Mouse (Mus musculus): ENCODE measurements around the gene P2rx4.
A peak's percentile ranks its signal among the peaks of the same experiment; 100 is the strongest.

The P2rx4 gene

GRCm38 (mm10) chr5:122704571-122704970, 2.8 kb upstream of the P2rx4 start:
- no peak for DNase-seq

- DNase-seq, result no peak
Observed at GRCm38 (mm10) chr5:122705174-122705573, 2.2 kb upstream of the P2rx4 start.

- DNase-seq, result no peak
Observed at GRCm38 (mm10) chr5:122706917-122707275, 448 bp upstream of the P2rx4 start.

GRCm38 (mm10) chr5:122708819-122709218, 1.5 kb downstream of the P2rx4 start:
- DNase-seq, result no peak

- no peak for DNase-seq
Observed at GRCm38 (mm10) chr5:122715723-122716122, 8.4 kb downstream of the P2rx4 start.

- no peak for DNase-seq
Observed at GRCm38 (mm10) chr5:122716793-122717192, 9.4 kb downstream of the P2rx4 start.

GRCm38 (mm10) chr5:122718400-122718799, 11.1 kb downstream of the P2rx4 start:
- DNase-seq, result no peak

GRCm38 (mm10) chr5:122719168-122719567, 11.8 kb downstream of the P2rx4 start:
- no peak for DNase-seq

- no peak for DNase-seq
Observed at GRCm38 (mm10) chr5:122725453-122725852, 18.1 kb downstream of the P2rx4 start.

GRCm38 (mm10) chr5:122726068-122726467, 18.7 kb downstream of the P2rx4 start:
- peak; percentile 65 for DNase-seq

- DNase-seq, result no peak
Observed at GRCm38 (mm10) chr5:122726595-122726994, 19.3 kb downstream of the P2rx4 start.

GRCm38 (mm10) chr5:122727096-122727495, 19.8 kb downstream of the P2rx4 start:
- DNase-seq, result no peak

GRCm38 (mm10) chr5:122730776-122731175, 23.4 kb downstream of the P2rx4 start:
- no peak for DNase-seq

- peak; percentile 47 for DNase-seq
Observed at GRCm38 (mm10) chr5:122731321-122731720, 24.0 kb downstream of the P2rx4 start.

GRCm38 (mm10) chr5:122731991-122732673, 24.8 kb downstream of the P2rx4 start:
- DNase-seq, result peak; percentile 73

- no peak for DNase-seq
Observed at GRCm38 (mm10) chr5:122733881-122734280, 26.5 kb downstream of the P2rx4 start.

GRCm38 (mm10) chr5:122735853-122736252, 28.5 kb downstream of the P2rx4 start:
- DNase-seq, result no peak

GRCm38 (mm10) chr5:122736761-122737160, 29.4 kb downstream of the P2rx4 start:
- DNase-seq, result no peak

GRCm38 (mm10) chr5:122743880-122744422, 36.6 kb downstream of the P2rx4 start:
- DNase-seq, result no peak

- no peak for DNase-seq
Observed at GRCm38 (mm10) chr5:122747950-122748349, 40.6 kb downstream of the P2rx4 start.

- no peak for DNase-seq
Observed at GRCm38 (mm10) chr5:122754477-122754876, 47.1 kb downstream of the P2rx4 start.

GRCm38 (mm10) chr5:122755620-122756019, 48.3 kb downstream of the P2rx4 start:
- no peak for DNase-seq

- DNase-seq, result no peak
Observed at GRCm38 (mm10) chr5:122756144-122756543, 48.8 kb downstream of the P2rx4 start.

GRCm38 (mm10) chr5:122756680-122757079, 49.3 kb downstream of the P2rx4 start:
- DNase-seq, result no peak
